Mouse (Mus musculus): ENCODE results near the gene Pik3cb. TPM values are rescaled to one million over a fixed set of nuclear protein-coding genes. Genes with fewer than 3 reads are reported as not detected.
A peak's percentile ranks its signal among the peaks of the same experiment; 100 is the strongest.

Gene Pik3cb
- total and polyA plus RNA-seq, 3 experiments, result 0.98 to 16.8 (median 4.0) TPM

DNA sequence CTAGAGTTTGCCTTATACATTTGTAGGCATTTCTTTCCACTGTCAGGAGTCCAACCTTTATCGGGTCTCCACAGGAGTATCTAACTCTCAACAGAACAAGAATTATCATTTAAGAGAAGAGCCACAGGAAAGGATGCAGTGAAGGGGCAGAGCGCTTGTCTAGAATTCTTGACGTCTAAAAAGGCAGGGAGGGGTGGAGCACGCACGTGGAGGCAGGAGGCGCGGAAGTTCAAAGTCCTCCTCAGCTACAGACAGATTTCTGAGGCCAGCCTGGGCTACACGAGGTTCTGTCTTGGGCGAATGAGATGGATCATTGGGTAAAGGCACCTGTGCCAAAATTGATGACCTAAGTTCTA is 23.7 kb upstream of the Pik3cb start:
- H3K4me1 ChIP-seq (ENCODE audit: insufficient read depth, low read depth, low read length), result peaks cover 72% of the 10 kb centered on the region
- peaks cover 8% of the 10 kb centered on the region for H3K27me3 ChIP-seq (ENCODE audit: insufficient read depth, low read length)
- H3K4me3 ChIP-seq (ENCODE audit: low read depth, low read length), result no peak overlapping the region
- ATAC-seq (ENCODE audit: extremely low read depth, insufficient number of reproducible peaks, low FRiP score, poor library complexity, severe bottlenecking), result no peak
- H3K36me3 ChIP-seq (replicated peaks), result no peaks in the 10 kb centered on the region
- no peak for DNase-seq (ENCODE audit: low spot score)
- no peak for TF ChIP-seq CTCF (IDR thresholded peaks at IDR 0.05; ENCODE audit: low read depth, low read length)
- no peaks in the 10 kb centered on the region for H3K9me3 ChIP-seq (replicated peaks)

- H3K36me3 ChIP-seq (replicated peaks), result no peaks in the 10 kb centered on the region
- peaks cover 77% of the 10 kb centered on the region for H3K4me1 ChIP-seq (ENCODE audit: insufficient read depth, low read depth, low read length)
- peaks cover 7% of the 10 kb centered on the region for H3K27me3 ChIP-seq (ENCODE audit: insufficient read depth, low read length)
- TF ChIP-seq POLR2AphosphoS5 (IDR thresholded peaks at IDR 0.05; ENCODE audit: insufficient replicate concordance, low read depth, low read length), result no peak
- TF ChIP-seq GATA1 (IDR thresholded peaks at IDR 0.05; ENCODE audit: borderline replicate concordance, low read length), result no peak
- TF ChIP-seq GATA2 (IDR thresholded peaks at IDR 0.05; ENCODE audit: borderline replicate concordance, low read depth, low read length), result no peak
- no peak for TF ChIP-seq TAL1 (conservative IDR thresholded peaks at IDR 0.05; ENCODE audit: low read depth, low read length)
- TF ChIP-seq CTCF (IDR thresholded peaks at IDR 0.05; ENCODE audit: low read depth, low read length), result no peak
- ATAC-seq (ENCODE audit: extremely low read depth, insufficient number of reproducible peaks, low FRiP score, poor library complexity, severe bottlenecking), result no peak
- H3K4me3 ChIP-seq (ENCODE audit: low read depth, low read length), result no peak overlapping the region
- DNase-seq (ENCODE audit: low spot score), result no peak
- H3K9me3 ChIP-seq (replicated peaks), result no peaks in the 10 kb centered on the region
Measured at GRCm38 (mm10) chr9:99163420-99164147, 23.2 kb upstream of the Pik3cb start.

- Histone ChIP-seq H3K36me3 (replicated peaks) (no peaks in the 10 kb centered on the region), H3K4me1 (ENCODE audit: insufficient read depth, low read depth, low read length) (peaks cover 83% of the 10 kb centered on the region), H3K9me3 (replicated peaks) (no peaks in the 10 kb centered on the region), H3K27me3 (ENCODE audit: insufficient read depth, low read length) (peaks cover 7% of the 10 kb centered on the region), H3K4me3 (ENCODE audit: low read depth, low read length) (no peak overlapping the region; the same call in 1 of the 2 replicates)
- DNase-seq (ENCODE audit: low spot score), result no peak
- peak; percentile 52; the same call in 1 of the 2 replicates for ATAC-seq (ENCODE audit: extremely low read depth, insufficient number of reproducible peaks, low FRiP score, poor library complexity, severe bottlenecking)
- TF ChIP-seq GATA2 (IDR thresholded peaks at IDR 0.05; ENCODE audit: borderline replicate concordance, low read depth, low read length), result no peak
- no peak for TF ChIP-seq TAL1 (conservative IDR thresholded peaks at IDR 0.05; ENCODE audit: low read depth, low read length)
- no peak for TF ChIP-seq CTCF (IDR thresholded peaks at IDR 0.05; ENCODE audit: low read depth, low read length)
- TF ChIP-seq GATA1 (IDR thresholded peaks at IDR 0.05; ENCODE audit: borderline replicate concordance, low read length), result no peak
- TF ChIP-seq POLR2AphosphoS5 (IDR thresholded peaks at IDR 0.05; ENCODE audit: insufficient replicate concordance, low read depth, low read length), result no peak
Measured at GRCm38 (mm10) chr9:99162839-99163238, 22.4 kb upstream of the Pik3cb start.

DNA sequence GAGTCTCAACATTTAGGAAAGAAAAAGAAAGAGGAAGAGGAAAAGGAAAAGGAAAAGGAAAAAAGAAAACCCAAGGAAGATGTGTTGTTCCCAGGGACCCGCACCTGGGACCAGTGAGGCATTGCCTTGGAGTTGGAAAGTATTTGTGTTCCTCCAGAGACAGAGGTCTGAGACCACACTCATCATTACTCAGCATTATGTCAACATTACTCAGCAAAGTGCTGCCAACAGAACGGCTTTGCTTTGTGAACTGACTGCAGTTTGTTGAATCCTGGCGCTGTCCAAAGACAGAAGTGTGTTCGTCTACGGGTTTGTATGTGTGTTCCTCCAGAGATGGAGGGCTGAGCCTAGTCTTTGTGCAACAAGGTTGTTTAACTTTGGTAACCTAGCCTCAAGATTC is 20.4 kb upstream of the Pik3cb start:
- Histone ChIP-seq H3K36me3 (replicated peaks) (no peaks in the 10 kb centered on the region), H3K4me1 (ENCODE audit: insufficient read depth, low read depth, low read length) (peaks cover 72% of the 10 kb centered on the region), H3K9me3 (replicated peaks) (no peaks in the 10 kb centered on the region), H3K4me3 (ENCODE audit: low read depth, low read length) (no peak overlapping the region), H3K27me3 (ENCODE audit: insufficient read depth, low read length) (no peaks in the 10 kb centered on the region)
- no peak for DNase-seq (ENCODE audit: low spot score)
- TF ChIP-seq GATA2 (IDR thresholded peaks at IDR 0.05; ENCODE audit: borderline replicate concordance, low read depth, low read length), result no peak
- TF ChIP-seq TAL1 (conservative IDR thresholded peaks at IDR 0.05; ENCODE audit: low read depth, low read length), result no peak
- TF ChIP-seq GATA1 (IDR thresholded peaks at IDR 0.05; ENCODE audit: borderline replicate concordance, low read length), result no peak
- no peak for TF ChIP-seq POLR2AphosphoS5 (IDR thresholded peaks at IDR 0.05; ENCODE audit: insufficient replicate concordance, low read depth, low read length)
- TF ChIP-seq CTCF (IDR thresholded peaks at IDR 0.05; ENCODE audit: low read depth, low read length), result no peak
- peak; percentile 43; the same call in 1 of the 2 replicates for ATAC-seq (ENCODE audit: extremely low read depth, insufficient number of reproducible peaks, low FRiP score, poor library complexity, severe bottlenecking)

DNA sequence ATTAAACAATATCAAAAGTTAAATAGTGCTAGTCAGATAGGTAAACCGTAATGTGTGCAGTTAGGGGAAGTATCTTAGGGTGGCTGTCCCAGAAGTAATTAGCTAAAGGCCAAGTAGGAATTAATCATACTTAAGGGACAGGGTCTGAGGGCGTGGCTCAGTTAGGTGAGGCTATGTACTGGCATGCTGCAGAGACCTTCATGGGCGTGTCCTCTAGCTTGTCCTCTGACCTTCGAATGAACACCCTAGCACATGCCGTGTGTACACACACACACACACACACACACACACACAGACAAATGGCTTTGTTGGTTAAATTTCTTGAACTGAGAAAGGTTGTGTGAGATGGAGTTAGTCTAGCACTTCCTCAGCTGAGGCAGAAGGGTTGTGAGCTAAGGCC is 19.5 kb upstream of the Pik3cb start:
- no peaks in the 10 kb centered on the region for H3K9me3 ChIP-seq (replicated peaks)
- DNase-seq (ENCODE audit: low spot score) (no peak), ATAC-seq (ENCODE audit: extremely low read depth, insufficient number of reproducible peaks, low FRiP score, poor library complexity, severe bottlenecking) (no peak; the same call in 1 of the 2 replicates)
- no peaks in the 10 kb centered on the region for H3K36me3 ChIP-seq (replicated peaks)
- H3K4me1 ChIP-seq (ENCODE audit: insufficient read depth, low read depth, low read length), result peaks cover 68% of the 10 kb centered on the region
- TF ChIP-seq POLR2AphosphoS5 (IDR thresholded peaks at IDR 0.05; ENCODE audit: insufficient replicate concordance, low read depth, low read length) (no peak), GATA1 (IDR thresholded peaks at IDR 0.05; ENCODE audit: borderline replicate concordance, low read length) (no peak), CTCF (IDR thresholded peaks at IDR 0.05; ENCODE audit: low read depth, low read length) (no peak), TAL1 (conservative IDR thresholded peaks at IDR 0.05; ENCODE audit: low read depth, low read length) (no peak), GATA2 (IDR thresholded peaks at IDR 0.05; ENCODE audit: borderline replicate concordance, low read depth, low read length) (no peak)
- H3K4me3 ChIP-seq (ENCODE audit: low read depth, low read length), result no peak overlapping the region
- H3K27me3 ChIP-seq (ENCODE audit: insufficient read depth, low read length), result no peaks in the 10 kb centered on the region

- Histone ChIP-seq H3K9me3 (replicated peaks) (no peaks in the 10 kb centered on the region), H3K27me3 (ENCODE audit: insufficient read depth, low read length) (peaks cover 1% of the 10 kb centered on the region; the same call in 1 of the 2 replicates), H3K36me3 (replicated peaks) (no peaks in the 10 kb centered on the region), H3K4me3 (ENCODE audit: low read depth, low read length) (no peak overlapping the region), H3K4me1 (ENCODE audit: insufficient read depth, low read depth, low read length) (peaks cover 56% of the 10 kb centered on the region)
- no peak for TF ChIP-seq CTCF (IDR thresholded peaks at IDR 0.05; ENCODE audit: low read depth, low read length)
- no peak for TF ChIP-seq TAL1 (conservative IDR thresholded peaks at IDR 0.05; ENCODE audit: low read depth, low read length)
- no peak for TF ChIP-seq GATA1 (IDR thresholded peaks at IDR 0.05; ENCODE audit: borderline replicate concordance, low read length)
- no peak for DNase-seq (ENCODE audit: low spot score)
- no peak for ATAC-seq (ENCODE audit: extremely low read depth, insufficient number of reproducible peaks, low FRiP score, poor library complexity, severe bottlenecking)
Measured at GRCm38 (mm10) chr9:99158708-99159107, 18.3 kb upstream of the Pik3cb start.
